Mouse (Mus musculus) left cerebral cortex, postnatal 36 days (tissue): ENCODE measurements around the gene Rel. TPM values are rescaled to one million over a fixed set of nuclear protein-coding genes. Genes with fewer than 3 reads are reported as not detected.
A peak's percentile ranks its signal among the peaks of the same experiment; 100 is the strongest.
"Not testable (repeated sequence)": the region's sequence is repeated elsewhere in the genome, so short reads cannot be mapped to it uniquely, and the experiment has no call there.

ENCODE experiments used
- DNase-seq, 2 experiments: peaks; one replicate each; pipeline ENCODE4 v3.0.0; 2021 to 2022; ENCODE audit warnings: low spot score in 2 of 2, mixed read lengths in 1 of 2
- intact Hi-C: fragments of 180-260 bp; cut with DNase I; formaldehyde crosslinking; loops from one replicate; pipeline ENCODE4 v1.15.1; 2025
- total RNA-seq, 2 experiments: library from RNA; stranded (reverse); gene quantifications; 2 replicates each; pipeline ENCODE4 v1.2.3; 2021

The Rel gene
- total RNA-seq, result 1 to 10 TPM; 3.0 to 3.4 TPM

DNA sequence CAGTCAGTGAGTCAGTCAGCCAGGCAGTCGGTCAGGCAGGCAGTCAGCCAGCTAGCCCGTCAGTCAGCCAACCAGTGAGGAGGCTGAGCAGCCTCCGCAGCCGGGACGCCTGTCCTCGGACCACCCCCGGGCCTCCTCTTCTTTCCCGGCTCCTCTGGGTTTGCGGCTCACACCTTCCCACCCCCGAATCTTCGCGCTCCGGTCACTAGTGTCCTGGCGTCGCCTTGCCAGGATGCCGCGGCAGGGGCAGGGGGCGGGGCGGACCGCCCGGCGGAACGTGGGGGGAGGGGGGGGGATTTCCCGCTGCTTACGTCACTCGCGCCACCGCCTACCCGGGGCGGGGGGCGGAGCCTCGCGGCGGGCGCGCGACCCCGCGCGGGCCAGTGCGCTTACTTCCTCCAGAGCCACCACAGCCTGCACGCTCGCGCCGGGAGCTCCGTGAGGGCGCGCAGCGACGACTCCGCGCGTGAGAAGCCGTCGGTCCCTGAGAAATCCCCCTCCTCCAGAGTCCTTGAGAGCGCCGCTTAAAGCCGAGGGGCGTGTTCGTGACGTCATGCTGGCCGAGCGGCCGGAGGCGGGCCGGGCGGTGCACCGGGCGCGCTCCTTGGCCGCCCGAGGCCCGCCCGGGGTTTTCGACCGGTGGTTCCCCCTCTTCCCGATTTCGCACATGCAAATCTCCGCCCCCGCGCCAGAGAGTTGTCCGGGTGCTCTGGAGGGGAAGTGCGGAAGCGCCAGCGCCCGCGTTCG lies at the start of gene Rel:
TSS of gene Rel (minus strand) at position 211 of the 747 bp plus-strand sequence.
- intact Hi-C loops, result loop anchor here (2.0 to 5.0 kb wide), 2 partner anchors 104 to 124 kb away; partner anchors contain the start of genes Papolg, Pex13 and Pus10
- DNase-seq, result peak; percentile 94

DNA sequence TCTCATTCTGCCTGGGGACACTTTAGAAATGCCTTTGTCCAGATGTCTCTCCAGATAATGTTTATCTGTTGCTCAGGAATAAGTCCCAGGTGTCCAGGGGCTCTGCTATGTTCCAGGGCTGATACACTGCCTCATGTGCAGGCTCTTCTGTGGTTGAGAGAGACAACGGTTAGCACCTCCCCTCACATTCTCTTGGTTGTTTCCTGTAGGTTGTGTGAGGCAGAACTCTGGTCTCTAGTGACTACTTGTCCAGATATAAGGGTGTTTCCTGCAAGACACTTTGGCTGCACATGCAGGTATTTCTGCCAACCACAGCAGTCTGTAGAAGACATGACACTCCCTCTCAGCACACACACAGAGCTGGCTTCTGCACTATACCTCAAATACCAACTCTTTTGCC lies 48.0 kb upstream of the Rel start:
- no peak for DNase-seq
- intact Hi-C loops, result no loop called here

DNA sequence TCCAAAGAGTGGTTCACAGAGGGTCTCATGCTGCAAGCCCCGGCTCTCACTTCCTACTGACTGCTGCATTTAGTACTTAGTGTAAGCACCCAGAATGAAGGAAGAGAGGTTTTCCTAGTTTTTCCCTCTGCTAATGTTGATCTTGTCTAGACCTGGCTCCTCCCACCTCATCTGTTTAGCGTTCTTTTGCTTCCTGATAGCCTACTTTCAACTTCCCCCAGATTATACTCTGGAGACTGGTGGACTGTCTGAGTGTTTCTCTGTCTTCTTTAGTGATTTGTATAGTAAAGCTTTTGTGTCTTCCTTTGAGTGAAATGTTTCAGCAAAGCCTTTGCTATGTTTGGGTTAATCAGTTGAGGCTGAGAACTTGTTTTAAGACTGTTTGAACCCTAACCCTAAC lies 40.0 kb upstream of the Rel start:
- intact Hi-C loops, result no loop called here
- no peak for DNase-seq

DNA sequence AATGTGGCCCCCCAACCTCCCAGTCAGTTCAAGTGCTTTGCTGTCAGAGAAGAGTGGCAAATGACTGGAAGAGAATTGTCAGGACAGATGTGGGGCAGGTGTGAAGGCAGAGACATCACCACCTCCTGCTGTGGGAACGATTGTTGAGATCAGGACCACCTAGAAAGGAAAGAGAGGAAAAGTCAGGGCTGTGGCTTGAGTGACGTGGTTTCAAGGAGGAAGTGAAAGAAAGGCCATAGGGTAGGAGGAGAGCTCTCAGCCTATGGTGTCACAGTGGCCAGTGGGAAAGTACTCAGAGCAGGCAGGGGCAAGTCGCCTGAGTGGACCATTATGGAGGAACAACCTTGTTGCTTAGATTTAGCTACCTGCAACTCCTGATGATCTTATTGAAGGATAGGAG lies 34.9 kb upstream of the Rel start:
- intact Hi-C loops, result no loop called here
- DNase-seq, result no peak

DNA sequence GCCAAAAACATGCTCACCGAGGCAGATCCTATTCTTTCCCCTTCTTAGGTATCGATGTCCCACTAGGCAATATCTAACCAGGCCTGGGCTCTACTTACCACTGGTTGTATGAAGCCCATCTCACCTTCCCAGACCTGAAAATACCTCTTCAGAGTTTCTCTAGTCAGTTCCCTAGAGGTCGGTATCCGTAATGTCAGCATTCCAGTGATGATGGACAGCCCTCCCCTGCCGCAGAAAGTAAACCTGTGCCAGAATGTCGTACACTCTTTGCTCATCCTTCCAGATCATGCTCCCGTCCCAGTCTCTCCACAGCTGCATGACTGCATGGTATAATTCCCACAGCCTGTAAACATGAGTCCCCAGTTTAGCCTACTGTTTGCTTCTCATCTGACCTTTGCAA lies 32.4 kb upstream of the Rel start:
- intact Hi-C loops, result no loop called here
- DNase-seq, result no peak

DNA sequence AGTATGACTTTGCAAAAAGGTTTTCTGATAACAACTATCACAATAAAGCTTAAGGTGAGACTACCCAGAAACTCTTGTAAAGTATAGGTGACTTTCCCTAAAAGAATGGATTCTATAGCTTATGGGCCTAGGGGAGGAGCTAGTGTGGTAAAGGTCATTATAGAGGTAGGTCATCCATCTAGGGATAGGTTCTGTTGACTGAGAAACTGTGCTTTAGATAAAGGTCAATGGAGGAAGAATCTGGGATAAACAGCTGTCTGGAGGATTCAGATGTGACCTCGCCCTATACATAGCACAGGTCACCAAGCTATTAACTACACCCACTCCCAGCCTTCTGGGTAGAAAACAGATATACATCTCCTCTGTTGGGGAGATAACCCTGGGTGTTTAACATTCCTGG lies 31.5 kb upstream of the Rel start:
- DNase-seq, result no peak
- intact Hi-C loops, result no loop called here

DNA sequence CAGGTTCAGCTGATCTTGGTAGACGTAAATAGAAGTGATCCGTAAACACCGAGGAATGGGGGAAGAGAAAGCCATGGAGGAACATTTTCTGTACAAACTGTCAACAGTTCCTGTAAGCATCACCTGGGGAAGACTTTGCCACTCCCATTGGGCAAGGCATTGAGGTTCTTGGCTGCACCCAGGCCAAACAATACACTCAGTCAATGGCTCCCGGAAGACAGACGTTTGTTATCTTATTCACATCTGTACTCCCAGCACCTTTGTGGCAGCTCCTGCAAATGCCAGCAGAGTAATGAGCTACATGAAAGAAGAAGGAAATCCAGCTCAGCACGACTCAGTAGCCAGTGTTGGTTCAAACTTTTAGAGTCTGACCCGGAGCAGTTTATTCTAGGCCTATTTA lies 31.1 kb upstream of the Rel start:
- intact Hi-C loops, result no loop called here
- DNase-seq, result no peak

DNA sequence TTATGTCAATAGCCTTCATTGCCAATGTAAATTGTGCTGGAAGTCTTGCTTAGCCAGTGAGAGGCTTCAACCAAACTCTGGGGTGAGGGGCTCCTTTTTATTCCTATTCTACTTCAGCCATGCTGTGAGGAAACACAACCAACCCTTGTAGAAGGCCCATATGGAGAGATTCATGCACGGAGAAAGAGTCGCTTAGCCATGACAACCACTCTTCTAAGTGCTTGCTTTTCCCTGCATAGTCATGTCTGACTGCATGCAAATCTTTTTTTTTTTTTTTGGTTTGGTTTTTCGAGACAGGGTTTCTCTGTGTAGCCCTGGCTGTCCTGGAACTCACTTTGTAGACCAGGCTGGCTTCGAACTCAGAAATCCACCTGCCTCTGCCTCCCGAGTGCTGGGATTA lies 12.9 kb upstream of the Rel start:
- DNase-seq, intact Hi-C loops: not testable (repeated sequence)

DNA sequence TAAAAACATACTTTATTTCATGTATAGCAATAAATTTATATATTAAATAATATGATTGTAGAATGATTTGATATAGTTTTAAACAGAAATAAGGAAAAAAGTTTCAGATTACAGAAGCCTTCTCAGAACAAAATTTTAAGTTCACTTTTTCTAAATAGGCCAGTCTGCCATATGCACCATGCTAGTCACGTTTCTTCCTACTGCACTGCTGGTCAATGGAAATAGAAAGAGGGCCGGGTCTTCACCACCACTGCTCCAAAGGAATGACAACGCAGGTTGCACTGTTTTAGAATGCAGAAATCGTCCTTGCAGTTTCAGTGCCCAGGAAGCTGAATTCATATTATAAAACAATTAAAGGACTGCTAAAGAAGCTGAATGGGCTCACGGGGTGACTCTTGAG lies 12.3 kb upstream of the Rel start:
- DNase-seq, result no peak
- intact Hi-C loops, result no loop called here

DNA sequence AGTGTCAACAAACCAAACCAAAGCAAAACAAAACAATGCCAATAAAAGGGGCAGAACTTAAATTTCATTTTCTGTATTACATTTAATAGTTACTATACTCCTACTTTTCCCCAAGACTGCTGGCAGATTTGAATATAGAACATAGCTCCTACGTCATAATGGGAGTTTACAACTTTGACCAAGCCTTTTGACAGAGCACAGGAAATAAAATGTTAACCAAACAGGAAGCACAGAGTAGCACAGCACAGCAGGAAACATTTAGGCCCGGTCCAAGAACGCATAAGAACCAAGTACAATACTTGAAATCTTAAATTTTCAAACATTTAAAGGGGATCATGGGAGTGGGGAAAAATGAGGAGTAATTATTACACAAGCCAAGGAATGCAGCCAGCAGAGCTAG lies 11.3 kb upstream of the Rel start:
- intact Hi-C loops, result no loop called here
- no peak for DNase-seq

DNA sequence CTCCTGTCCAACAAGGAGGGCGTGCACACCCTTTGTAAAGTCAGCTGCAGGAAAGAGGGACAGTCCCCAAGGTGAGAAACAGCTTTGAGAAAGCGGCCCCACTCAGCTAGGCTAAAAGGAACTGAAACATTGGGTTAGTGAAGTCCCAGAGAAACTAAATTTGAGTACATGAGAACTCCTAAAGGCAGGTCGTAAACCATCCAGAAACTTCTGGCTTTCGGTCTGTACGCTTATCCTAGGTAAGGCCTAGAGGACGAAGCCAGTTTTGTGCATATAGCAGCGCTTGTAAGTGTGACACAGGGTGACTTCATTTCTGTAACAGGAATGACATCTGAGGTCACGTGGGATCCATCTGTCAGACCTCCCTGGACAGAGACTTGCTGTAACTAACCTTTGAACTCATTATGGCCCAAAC lies 8.0 kb upstream of the Rel start:
- intact Hi-C loops, result no loop called here
- no peak for DNase-seq

DNA sequence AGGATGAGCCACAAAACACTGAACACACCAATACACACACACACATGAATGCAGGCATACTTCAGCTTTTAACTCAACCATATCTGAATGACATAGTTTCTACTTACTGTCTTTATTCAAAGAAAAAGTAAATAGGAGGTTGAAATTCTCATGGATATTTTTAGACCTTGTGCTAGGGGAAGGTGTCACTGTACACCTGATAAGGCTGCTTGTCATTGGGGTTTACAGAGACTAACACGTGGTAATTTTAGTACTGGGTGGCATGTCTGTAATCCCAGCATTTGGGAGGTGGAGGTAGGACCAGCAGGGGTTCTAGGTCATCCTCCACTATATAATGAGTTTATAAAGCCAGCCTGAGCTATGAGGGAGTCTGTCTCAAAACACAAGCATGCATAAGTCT lies 1.7 kb upstream of the Rel start:
- intact Hi-C loops, result loop anchor here (5.0 kb wide), 1 partner anchor 105 kb away; the partner anchor contains the start of genes Pex13 and Pus10
- DNase-seq, result no peak

DNA sequence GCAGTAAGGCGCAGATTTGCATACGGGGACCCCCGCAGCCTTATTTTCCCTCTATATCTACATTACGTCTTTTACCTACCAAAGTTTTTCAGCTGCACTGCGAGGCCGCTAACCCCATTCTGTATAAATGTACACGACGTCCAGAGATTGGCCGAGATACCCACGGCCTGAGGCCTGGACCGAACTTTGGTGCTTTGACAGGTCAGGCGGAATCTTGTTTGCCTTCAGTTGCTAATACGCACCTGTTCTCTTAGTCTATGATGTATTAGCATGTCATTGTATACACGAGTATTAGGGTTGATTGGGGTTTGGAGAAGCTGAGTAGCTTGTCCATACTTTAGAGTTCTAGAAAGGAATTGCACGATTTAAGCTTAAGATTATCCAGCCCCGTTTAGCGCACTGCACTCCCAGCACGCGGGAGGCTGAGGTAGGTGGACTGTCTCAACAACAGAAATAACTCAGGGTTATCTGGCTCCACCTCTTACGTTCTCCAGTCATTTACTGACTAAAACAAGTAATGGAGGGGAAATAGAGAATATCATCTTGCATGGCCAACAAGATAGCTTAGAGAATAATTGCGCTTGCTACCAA lies 832 bp upstream of the Rel start:
- no peak for DNase-seq
- intact Hi-C loops, result loop anchor here (2.0 to 5.0 kb wide), 2 partner anchors 104 to 123 kb away; partner anchors contain the start of genes Papolg, Pex13 and Pus10

DNA sequence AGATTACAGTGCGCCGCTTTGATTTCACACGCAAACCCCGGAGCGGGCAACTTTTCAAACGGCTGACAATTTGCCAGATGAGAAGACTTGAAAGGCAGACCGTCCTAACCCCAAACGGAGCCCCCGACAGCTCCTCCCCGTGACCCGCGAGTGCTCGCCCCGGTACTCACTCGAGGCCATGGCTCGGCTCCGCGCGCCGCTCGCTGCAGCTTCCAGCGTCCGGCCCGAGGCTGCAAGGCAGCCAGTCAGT lies 335 bp downstream of the Rel start:
- DNase-seq, result no peak
- intact Hi-C loops, result loop anchor here (2.0 to 5.0 kb wide), 2 partner anchors 103 to 124 kb away; partner anchors contain the start of genes Papolg, Pex13 and Pus10

DNA sequence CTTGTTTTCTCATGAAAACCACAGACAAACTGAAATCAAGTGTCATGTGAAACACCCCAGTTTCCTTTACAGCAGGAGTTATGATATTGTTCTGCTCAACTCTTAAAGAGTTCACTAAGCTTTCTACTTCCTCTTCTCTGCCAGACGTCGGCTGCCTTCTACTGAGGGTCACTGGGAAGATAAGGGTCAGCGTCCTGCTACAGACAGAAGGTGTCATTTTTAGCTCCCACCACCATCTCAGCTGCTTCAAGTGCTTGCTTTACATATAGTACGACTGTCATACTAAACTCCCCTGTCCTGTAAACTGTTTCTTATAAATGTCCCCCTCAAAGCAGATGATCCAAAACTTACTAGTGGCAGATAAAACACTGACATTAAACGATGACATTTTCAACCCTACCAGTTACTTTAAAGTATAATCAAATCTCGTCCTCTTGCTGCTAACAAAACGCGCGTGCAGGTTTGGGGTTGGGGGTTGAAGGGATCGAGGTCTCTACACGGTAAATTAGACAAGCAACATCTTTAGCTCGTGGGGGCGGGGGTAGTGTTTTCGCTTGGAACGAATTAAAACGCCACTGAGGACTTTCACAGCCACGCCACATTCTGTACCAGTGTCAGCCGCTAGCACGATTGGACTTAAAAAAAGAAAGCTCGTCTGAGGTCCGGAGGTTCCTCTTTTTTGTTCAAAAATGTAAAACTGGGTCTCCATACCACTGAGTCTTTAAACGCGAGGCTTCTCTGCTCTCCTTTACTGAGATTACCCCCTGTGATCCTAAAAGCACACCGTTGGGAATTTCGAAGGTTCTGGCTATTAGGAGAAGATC lies 872 bp downstream of the Rel start:
- no peak for DNase-seq
- intact Hi-C loops, result loop anchor here (2.0 to 5.0 kb wide), 2 partner anchors 103 to 125 kb away; partner anchors contain the start of genes Papolg, Pex13 and Pus10

DNA sequence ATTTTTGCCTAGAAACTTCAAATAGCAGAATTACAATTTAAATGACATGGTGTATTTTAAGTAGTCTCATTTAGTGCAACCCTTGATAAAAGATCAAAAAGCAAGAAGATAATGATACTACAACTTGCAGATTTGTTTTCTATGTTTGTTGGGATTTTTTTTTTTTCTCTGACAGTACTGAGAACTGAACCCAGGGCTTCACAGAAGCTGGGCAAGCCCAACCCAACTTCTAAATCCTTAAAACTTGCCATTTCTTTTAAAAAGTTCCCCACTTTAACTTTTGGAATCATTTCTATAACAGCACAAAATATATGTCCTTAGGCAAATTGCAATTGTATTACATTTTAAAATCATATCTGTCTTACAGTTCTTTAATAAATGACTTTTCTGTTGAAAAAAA lies 1.7 kb downstream of the Rel start:
- intact Hi-C loops, result no loop called here
- no peak for DNase-seq

DNA sequence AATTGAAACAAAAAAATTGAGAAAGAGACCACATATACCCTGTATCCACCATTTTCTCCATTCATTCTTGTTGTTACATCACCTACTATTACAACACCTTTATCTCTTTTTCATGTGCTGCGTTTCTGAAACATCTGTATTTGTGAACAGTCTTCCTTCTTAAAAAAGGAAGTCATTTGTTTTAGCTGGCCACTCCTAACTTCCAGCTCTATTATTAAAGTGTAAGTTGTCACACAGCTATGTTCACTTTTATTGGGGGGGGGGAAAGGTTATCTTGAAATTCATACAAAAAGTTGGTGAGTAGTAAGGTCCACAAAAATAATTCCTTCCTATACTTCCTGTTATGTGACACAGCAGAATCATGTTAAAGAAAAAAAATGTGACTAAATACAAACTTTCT lies 2.8 kb downstream of the Rel start:
- intact Hi-C loops, result no loop called here
- DNase-seq, result no peak

DNA sequence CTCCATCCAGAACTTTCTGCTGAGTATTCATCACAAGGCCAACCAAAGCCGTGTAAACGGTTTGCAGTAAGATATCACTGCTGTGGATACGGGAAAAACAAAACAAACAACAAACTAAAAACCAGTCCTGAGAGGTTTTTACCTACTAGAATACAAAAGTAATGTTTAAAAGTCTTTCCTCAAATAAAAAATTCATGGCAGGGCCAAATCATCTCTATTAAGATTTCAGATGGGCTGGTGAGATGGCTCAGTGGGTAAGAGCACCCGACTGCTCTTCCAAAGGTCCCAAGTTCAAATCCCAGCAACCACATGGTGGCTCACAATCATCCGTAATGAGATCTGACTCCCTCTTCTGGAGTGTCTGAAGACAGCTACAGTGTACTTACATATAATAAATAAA lies 3.4 kb downstream of the Rel start:
- DNase-seq, intact Hi-C loops: not testable (repeated sequence)

DNA sequence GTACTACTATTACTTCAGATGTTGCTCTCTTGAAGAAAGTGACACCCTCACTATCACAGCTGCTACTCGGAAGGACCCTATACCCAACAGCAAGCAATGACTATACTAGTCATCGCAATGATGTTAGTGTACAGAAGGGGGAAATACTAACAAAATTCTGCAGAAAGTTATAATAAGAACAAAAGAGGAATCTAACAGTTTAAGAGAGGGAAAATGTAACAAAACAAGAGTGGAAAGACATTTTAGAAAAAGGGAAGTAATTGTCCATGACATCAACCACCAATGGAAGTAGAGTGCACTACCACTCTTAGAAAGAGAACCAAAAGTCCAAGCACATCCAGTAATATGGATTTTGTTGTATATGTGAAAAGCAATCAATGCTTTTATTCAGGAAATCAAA lies 8.1 kb downstream of the Rel start:
- intact Hi-C loops, result no loop called here
- DNase-seq, result no peak

DNA sequence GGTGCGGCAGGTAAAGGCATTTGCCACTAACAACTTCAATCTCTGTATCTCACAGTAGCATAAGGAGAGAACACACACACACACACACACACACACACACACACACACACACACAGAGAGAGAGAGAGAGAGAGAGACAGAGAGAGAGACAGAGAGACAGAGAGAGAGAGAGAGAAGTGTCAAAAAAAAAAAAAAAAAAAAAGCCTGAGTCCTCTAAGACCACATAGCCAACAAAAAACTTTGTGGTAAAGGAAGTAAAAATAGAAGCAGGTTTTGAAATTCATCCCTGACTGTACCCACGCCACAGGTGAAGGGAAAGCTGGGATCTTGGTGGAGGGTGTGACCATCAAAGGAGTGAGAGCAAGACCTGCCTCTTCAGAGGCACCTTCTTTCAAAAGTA lies 12.6 kb downstream of the Rel start:
- DNase-seq, result no peak
- intact Hi-C loops, result no loop called here

DNA sequence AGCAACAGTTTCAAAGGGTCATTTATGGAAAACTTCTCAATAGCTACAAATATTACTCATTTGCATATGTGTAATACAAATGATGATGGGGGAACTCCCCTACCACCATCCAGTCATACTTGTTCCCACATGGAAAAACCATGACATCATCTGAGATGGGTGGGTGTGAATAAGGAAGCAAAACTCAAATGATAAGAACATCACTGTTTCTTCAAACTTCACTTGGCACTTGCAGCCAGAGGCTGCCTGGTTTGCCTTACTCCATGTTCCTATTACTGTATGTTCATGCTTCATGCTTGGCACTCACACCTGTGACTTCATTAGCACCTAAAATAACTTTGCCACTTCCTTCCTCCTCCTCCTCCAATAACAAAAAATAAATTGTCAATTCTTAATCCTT lies 16.4 kb downstream of the Rel start:
- intact Hi-C loops, result no loop called here
- DNase-seq, result no peak
